Mouse (Mus musculus): ENCODE measurements around the gene Sult5a1. TPM values are rescaled to one million over a fixed set of nuclear protein-coding genes. Genes with fewer than 3 reads are reported as not detected.

The Sult5a1 gene
- polyA plus RNA-seq, 1 experiment, result not detected

DNA sequence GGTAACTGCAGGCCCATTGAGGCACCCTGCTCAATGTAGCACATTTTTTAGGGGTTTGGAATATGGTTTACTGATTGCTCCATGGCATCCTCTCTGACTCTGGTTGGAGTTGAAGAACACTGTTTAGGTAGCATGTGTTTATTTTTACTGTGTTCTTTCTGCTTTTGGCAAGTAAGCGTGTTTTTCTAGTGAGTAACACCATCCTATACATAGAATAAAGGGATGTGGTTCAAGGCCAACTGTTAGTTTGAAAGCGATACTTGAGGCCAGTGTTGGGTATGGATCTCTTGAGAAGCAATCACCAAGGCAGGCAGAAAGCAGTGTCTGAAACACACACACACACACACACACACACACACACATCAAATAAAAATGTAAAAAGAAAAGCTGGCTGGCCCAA is 29.9 kb upstream of the Sult5a1 start:
- WGBS, result 58% methylated on average over 2 of the region's 2 CpGs
- H3K4me1 ChIP-seq (ENCODE audit: control insufficient read depth, insufficient read depth, low read length), result peaks cover 28% of the 10 kb centered on the region
- no peak for TF ChIP-seq POLR2A (IDR thresholded peaks at IDR 0.05; ENCODE audit: insufficient read depth, low read depth, low read length)
- no peak for TF ChIP-seq CTCF (IDR thresholded peaks at IDR 0.05; ENCODE audit: insufficient read depth, low read depth, low read length)
- no peak overlapping the region for H3K4me3 ChIP-seq (ENCODE audit: insufficient read depth, low read depth, low read length)
- H3K27ac ChIP-seq (ENCODE audit: insufficient read depth, low read depth, low read length), result no peak overlapping the region

GRCm38 (mm10) chr8:123185566-123186409 is 27.7 kb upstream of the Sult5a1 start, which contains the start of gene Dpep1:
Gene Dpep1 (plus strand): TSS chr8:123186242.
- TF ChIP-seq POLR2A (IDR thresholded peaks at IDR 0.05; ENCODE audit: insufficient read depth, low read depth, low read length), result no peak
- TF ChIP-seq CTCF (IDR thresholded peaks at IDR 0.05; ENCODE audit: insufficient read depth, low read depth, low read length), result no peak
- 69% methylated on average over 19 of the region's 19 CpGs for WGBS
- H3K4me1 ChIP-seq (ENCODE audit: control insufficient read depth, insufficient read depth, low read length), result peaks cover 18% of the 10 kb centered on the region
- H3K27ac ChIP-seq (ENCODE audit: insufficient read depth, low read depth, low read length), result no peak within 1 kb of the TSS
- H3K4me3 ChIP-seq (ENCODE audit: insufficient read depth, low read depth, low read length), result no peak within 1 kb of the TSS

- Histone ChIP-seq H3K4me1 (ENCODE audit: control insufficient read depth, insufficient read depth, low read length) (no peaks in the 10 kb centered on the region), H3K4me3 (ENCODE audit: insufficient read depth, low read depth, low read length) (no peak overlapping the region), H3K27ac (ENCODE audit: insufficient read depth, low read depth, low read length) (no peak overlapping the region)
- 88% methylated on average over 3 of the region's 3 CpGs for WGBS
- no peak for TF ChIP-seq CTCF (IDR thresholded peaks at IDR 0.05; ENCODE audit: insufficient read depth, low read depth, low read length)
- TF ChIP-seq POLR2A (IDR thresholded peaks at IDR 0.05; ENCODE audit: insufficient read depth, low read depth, low read length), result no peak
Observed at GRCm38 (mm10) chr8:123181391-123181790, 23.3 kb upstream of the Sult5a1 start.

DNA sequence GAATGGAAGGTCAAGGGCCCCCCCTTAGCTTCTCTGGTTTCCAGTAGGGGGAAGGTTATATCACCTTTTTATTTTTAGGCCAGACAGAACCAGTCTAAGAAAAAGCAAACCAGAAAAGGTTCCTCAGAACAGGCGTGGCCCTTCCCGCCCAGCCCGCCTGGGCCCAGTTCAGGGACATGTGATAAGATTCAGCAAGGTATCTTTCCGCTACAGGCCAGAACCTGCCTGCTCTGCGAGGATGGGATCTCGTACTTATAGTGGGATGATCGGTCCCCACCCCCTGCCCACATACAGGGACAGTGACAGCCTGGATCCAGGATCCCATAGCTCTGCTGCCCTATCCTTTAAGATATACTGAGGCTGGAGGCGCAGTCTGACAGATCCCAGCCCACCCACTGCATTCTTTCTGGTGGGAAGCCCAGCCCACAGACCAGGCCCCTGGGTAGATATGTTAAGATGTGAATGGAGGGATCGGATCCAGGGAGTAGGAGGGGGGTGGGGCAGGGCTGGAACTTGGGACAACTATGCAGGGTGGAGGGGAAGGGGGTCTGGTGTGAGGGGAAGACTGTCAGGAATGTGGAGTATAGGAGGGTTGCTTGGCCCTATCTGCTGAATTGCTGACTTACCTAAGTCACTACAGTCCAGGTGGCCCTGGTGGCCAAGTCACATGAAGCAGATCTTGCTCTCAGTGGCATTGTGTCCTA is 1.9 kb downstream of the Sult5a1 start:
- TF ChIP-seq POLR2A (IDR thresholded peaks at IDR 0.05; ENCODE audit: insufficient read depth, low read depth, low read length), result no peak
- no peak for TF ChIP-seq CTCF (IDR thresholded peaks at IDR 0.05; ENCODE audit: insufficient read depth, low read depth, low read length)
- Histone ChIP-seq H3K4me1 (ENCODE audit: control insufficient read depth, insufficient read depth, low read length) (peaks cover 13% of the 10 kb centered on the region; the same call in 1 of the 2 replicates), H3K27ac (ENCODE audit: insufficient read depth, low read depth, low read length) (no peak overlapping the region), H3K4me3 (ENCODE audit: insufficient read depth, low read depth, low read length) (no peak overlapping the region)
- 76% methylated on average over 9 of the region's 9 CpGs for WGBS

DNA sequence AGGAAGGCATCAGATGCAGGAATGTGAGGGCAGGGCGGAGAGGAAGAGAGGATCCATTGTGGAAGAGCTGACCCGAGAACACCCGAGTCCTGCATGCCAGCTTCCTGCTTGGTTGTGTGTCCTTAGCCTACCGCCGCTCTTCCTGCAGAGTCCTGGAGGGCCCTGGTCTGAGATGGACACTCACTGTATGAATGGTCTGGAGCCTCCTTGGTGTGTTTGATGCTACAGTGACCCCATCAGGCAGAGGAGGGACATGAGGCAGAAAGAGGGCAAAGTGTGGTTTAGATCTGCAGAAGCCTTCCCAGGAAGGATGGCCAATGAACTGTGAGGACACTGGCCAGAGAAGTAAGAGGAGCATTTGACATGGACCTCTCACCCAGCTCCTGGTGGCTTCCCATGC is 2.9 kb downstream of the Sult5a1 start:
- WGBS, result 71% methylated on average over 5 of the region's 5 CpGs
- Histone ChIP-seq H3K4me1 (ENCODE audit: control insufficient read depth, insufficient read depth, low read length) (peaks cover 13% of the 10 kb centered on the region; the same call in 1 of the 2 replicates), H3K4me3 (ENCODE audit: insufficient read depth, low read depth, low read length) (no peak overlapping the region), H3K27ac (ENCODE audit: insufficient read depth, low read depth, low read length) (no peak overlapping the region)
- TF ChIP-seq POLR2A (IDR thresholded peaks at IDR 0.05; ENCODE audit: insufficient read depth, low read depth, low read length) (no peak), CTCF (IDR thresholded peaks at IDR 0.05; ENCODE audit: insufficient read depth, low read depth, low read length) (no peak)

GRCm38 (mm10) chr8:123150737-123151171 is 7.4 kb downstream of the Sult5a1 start:
- no peak for TF ChIP-seq POLR2A (IDR thresholded peaks at IDR 0.05; ENCODE audit: insufficient read depth, low read depth, low read length)
- TF ChIP-seq CTCF (IDR thresholded peaks at IDR 0.05; ENCODE audit: insufficient read depth, low read depth, low read length), result no peak
- H3K4me3 ChIP-seq (ENCODE audit: insufficient read depth, low read depth, low read length), result no peak overlapping the region
- no peak overlapping the region for H3K27ac ChIP-seq (ENCODE audit: insufficient read depth, low read depth, low read length)
- H3K4me1 ChIP-seq (ENCODE audit: control insufficient read depth, insufficient read depth, low read length), result peaks cover 5% of the 10 kb centered on the region
- WGBS, result 50% methylated on average over 9 of the region's 9 CpGs

GRCm38 (mm10) chr8:123146390-123146789 is 11.7 kb downstream of the Sult5a1 start:
- Histone ChIP-seq H3K4me1 (ENCODE audit: control insufficient read depth, insufficient read depth, low read length) (peaks cover 12% of the 10 kb centered on the region), H3K27ac (ENCODE audit: insufficient read depth, low read depth, low read length) (peak overlapping the region; percentile 84), H3K4me3 (ENCODE audit: insufficient read depth, low read depth, low read length) (no peak overlapping the region)
- WGBS, result 32% methylated on average over 7 of the region's 7 CpGs
- TF ChIP-seq POLR2A (IDR thresholded peaks at IDR 0.05; ENCODE audit: insufficient read depth, low read depth, low read length) (no peak), CTCF (IDR thresholded peaks at IDR 0.05; ENCODE audit: insufficient read depth, low read depth, low read length) (no peak)

- TF ChIP-seq CTCF (IDR thresholded peaks at IDR 0.05; ENCODE audit: insufficient read depth, low read depth, low read length) (no peak), POLR2A (IDR thresholded peaks at IDR 0.05; ENCODE audit: insufficient read depth, low read depth, low read length) (no peak)
- Histone ChIP-seq H3K27ac (ENCODE audit: insufficient read depth, low read depth, low read length) (no peak overlapping the region), H3K4me3 (ENCODE audit: insufficient read depth, low read depth, low read length) (no peak overlapping the region), H3K4me1 (ENCODE audit: control insufficient read depth, insufficient read depth, low read length) (peaks cover 12% of the 10 kb centered on the region)
- 75% methylated on average over 6 of the region's 6 CpGs for WGBS
Observed at GRCm38 (mm10) chr8:123145279-123145678, 12.8 kb downstream of the Sult5a1 start.
